Mouse (Mus musculus): ENCODE data around the gene Rgs10.
A peak's percentile ranks its signal among the peaks of the same experiment; 100 is the strongest.
"Not testable (repeated sequence)": the region's sequence is repeated elsewhere in the genome, so short reads cannot be mapped to it uniquely, and the experiment has no call there.

Rgs10 gene

DNA sequence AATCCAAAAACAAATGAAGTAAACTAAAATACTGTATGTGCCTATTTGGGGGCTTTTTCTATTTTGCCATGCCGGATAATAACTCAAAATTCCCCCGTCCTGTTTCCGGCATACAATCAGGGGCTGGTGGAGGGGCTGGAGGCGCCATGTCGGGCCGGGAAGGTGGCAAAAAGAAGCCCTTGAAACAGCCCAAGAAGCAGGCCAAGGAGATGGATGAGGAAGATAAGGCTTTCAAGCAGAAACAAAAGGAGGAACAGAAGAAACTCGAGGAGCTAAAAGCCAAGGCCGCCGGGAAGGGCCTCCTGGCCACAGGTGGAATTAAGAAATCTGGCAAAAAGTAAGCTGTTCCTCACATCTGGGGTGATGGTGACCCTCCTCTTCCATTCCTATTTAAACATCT lies 78.2 kb downstream of the Rgs10 start:
- not testable (repeated sequence) for DNase-seq

DNA sequence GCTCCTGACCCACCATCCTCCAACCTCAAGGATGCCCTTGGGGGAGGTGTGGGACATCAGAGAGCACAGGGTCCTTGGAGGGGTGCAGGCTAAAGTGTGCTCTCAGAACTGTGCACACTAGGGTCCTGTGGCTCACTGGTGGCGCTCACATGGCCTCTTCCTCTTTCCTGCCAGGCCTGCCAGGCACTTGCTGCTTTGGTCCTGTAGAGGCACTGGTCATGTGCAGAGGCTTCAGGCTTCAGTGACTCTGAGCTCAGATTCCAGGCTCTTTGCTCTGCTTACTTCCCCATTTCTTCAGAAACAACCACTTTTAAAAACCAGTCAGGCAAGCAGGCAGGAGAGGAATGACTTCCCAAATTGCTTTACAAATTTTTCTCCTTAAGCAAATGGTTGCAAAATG lies 85.7 kb downstream of the Rgs10 start:
- peak; percentile 56 to 65 for DNase-seq

DNA sequence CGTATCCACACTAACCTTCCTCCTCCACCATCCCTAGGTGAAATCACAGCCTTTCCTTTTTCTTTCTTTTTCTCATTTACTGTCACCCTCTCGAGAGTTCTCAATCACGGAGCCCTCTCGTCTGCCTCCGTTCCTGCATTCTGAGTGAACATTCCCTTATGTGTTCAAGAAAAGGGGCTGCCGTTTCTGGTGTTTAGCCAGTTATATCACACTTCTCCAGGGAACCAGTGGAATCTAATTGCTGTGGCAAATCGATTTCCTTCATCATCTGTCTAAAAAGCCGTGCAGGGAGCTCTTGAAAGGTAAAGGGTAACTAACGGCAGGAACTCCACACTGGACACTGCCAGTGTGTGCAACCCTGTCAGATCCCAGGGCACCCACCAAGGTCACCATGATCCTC lies 87.6 kb downstream of the Rgs10 start:
- DNase-seq, result no peak

DNA sequence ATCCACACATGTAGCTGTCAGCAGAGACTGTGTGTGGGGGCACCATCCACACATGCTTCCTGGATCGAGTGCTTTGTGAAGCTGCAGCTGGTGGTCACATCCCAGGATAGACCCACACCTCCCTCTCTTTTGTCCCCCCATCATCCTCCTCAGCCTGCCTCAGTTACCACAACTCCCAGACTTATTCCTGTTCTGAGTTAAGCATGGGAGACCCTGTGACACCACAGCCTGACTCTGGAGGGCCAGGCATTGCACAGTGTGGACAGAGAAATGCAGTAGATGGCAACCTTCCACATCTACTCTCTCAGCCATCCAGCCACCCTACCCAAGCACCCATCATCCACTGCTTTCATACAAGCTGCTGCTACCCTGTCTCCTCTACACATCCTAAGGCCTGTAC lies 93.6 kb downstream of the Rgs10 start:
- DNase-seq, result no peak
